Mouse (Mus musculus): ENCODE results near the gene Dydc2. TPM values are rescaled to one million over a fixed set of nuclear protein-coding genes. Genes with fewer than 3 reads are reported as not detected.

Dydc2 gene
- total RNA-seq, 2 experiments from 2014 or later: not detected

DNA sequence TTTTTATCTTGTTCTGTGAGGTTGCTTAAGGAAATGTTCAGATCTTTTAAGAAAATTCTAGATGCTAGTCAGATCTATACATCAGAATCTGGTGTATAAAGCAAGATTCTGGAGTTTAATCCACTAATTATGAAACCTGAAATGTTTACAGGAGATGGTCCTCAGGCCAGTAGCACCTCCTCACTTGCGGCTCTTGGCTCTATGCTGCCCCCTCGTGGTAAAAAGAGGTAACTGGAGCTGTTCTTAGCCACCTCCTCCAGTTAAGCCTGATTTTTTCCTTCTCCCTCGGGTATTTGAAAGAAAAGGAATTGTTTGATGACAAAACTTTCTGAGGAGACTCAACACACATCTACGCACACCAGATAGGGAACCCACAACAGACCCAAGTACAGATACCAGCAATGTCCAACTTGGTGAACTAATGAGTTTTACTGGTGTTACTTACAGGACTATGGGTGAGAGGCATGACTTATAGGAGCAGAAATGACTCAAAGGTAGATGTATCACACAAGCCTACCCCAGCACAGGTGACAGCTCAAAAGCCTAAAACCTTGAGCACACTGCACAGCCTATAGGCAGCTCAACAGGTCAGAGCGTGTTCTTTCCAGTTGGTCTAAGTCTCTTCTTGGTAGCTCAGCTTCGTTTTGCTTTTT lies 33.7 kb downstream of the Dydc2 start:
- DNase-seq: peak; percentile 56

DNA sequence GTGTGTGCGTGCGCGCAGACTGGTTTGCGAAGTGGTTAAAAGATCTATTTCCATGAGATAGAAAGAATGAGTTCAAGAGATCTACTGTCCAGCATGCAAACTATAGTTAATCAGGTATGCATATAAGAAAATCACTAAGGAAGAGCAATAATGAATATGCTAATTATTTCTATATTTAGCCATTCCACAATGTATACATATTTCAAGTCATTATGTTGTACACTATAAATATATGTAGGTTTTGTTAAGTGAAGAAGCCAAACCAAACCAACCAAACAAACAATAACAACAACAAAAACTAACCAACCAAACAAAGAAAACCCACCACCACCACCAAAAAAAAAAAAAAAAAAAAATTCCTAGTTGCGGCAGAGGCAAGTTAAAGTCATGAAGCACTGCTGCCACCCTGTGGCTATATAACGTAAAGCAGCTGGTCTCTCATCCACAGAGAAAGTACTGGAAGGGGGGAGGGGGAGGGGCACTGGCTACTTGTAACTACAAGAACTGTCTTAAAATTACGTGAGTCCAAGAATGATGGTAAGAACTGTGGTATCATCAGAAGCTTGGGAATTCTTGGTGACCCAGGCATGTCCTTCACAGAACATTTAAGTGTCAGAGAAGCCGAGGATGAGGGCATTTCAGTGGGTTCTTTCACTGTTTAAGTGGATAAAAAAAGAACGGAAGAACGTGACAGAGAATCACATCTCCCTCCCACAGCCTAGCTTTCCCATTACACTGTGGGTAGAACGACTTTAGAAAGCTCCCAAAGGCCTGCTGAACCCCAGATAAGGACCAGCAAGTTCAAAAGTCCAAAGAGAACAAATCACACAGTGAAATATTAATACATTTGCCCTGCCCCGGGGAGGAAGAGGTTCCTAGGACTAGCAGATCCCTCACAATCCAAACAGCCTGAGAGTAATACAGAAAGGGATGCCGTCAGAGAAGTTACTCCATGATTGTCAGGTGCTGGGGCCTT lies 35.6 kb downstream of the Dydc2 start:
- peak; percentile 75 for DNase-seq

DNA sequence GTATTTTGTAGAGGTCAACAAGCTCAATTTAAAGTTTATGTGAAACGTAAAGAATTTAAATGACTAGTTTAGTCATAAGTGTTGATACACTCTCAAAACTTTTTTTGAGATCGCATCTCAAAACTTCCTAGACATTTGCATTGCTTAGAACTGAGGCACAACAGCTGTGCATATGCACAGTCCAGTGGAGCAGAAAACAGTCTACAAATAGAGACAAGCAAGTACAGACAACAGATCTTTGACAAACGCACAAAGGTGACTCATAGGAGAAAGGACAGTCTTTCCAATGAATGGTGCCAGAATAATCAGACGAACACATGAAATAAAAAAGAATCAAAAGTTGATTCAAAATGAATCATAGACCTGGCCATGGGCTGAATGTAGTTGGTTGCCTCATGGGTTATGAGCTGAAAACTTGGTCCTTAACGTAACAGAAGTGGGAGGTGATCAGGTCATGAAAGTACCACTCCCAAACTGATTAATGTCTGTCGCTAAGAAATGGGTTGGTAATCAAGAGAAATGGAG lies 38.0 kb downstream of the Dydc2 start:
- DNase-seq: no peak

DNA sequence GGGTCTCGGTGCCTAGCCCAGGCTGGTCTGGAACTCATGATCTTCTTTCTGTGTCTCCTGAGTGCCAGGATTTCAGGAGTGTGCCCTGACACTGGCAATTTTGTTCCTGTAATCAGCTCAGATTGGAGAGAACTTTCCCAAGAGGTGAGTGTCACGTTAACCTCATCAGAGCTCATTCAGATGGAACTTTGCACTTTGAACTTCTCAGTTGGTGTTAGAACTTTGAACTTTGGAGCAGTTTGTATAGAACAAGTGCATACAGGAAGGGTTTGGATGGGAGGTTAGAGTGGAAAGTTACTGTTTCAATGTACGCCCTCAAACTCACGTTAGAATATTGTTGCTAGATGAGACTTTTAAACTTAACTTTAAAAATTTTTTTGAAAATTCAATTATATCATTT lies 39.7 kb downstream of the Dydc2 start:
- no peak for DNase-seq

DNA sequence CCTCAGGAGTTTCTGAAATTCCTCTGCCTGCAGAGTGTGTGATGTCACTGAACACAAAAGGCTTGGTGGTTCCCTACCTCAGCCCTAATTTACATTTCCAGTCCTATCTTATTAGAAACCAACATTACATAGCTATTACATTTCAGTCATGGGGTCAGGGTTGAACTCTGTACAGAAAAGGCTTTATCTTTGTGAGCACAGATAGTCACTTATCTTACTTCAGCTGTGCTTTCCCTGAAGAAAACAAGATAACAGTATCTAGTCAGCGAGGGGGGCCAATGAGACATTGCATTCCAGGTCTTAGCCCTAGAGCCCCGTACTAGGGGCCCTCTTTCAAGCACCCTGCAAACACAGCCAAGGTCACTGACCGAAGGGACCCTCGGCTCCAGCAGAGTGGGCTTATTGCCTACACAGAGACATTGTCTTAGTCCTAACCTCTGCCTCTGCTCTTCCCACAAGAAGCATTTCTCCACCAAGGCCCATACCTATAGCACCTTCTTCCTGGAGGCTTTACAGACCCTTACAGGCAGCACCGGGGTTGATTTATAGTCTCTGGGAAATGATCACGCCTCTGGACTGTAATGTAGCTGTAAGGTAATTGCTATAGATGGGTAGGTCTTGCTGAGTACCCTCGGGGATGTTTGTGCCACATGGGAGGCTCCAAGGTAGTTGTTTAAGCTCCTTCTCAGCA lies 43.3 kb downstream of the Dydc2 start:
- DNase-seq: no peak

DNA sequence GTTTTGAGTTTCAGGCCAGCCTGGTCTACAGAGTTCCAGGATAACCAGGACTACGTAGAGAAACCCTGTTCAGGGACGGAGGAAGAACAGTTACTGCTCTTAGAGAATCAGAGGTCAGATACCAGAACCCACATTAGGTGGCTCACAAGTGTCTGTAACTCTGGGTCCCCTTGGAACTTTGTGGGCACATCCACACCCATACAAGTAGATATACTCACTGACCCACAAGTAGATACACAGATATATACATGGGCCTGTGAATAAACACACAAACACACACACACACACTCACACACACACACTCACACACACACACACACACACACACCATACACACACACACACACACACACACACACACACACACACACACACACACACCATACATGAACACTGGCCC lies 43.9 kb downstream of the Dydc2 start:
- DNase-seq: no peak

DNA sequence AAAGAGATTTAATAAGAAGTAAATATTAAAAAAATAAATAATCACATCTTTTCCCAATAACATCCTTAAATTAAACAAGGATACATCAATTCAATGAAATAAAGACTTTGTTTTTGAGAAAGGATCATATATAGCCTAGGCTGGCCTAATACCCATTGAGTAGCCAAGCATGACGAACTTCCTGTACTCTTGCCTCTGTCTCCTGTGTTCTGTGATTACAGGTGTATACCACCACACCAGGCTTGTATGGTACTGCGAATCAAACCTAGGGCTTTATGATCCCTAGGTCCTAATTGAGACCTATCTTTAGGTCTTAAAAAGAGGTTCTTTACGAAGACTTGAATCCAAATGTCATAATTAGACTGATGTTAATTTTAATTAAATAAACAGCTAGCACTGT lies 47.8 kb downstream of the Dydc2 start:
- DNase-seq: no peak

DNA sequence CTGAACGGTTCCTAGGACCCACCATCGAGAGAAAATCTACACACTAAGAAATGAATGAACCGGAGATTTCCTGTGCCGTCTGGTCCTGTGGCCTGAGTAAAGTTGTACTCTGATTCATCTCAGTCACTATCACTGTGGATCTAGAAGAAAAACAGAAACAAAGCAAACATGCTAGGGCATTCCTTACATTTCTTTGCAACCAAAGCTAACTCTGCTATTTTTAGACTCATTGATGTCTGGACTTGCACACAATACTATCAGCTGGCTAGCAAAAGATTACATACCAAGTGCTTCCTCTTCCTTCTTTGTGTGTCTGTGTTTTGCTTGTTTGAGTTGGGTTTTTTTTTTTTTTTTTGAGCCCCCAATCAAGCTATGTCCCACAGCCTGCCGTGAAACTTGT lies 51.5 kb downstream of the Dydc2 start:
- DNase-seq: no peak

DNA sequence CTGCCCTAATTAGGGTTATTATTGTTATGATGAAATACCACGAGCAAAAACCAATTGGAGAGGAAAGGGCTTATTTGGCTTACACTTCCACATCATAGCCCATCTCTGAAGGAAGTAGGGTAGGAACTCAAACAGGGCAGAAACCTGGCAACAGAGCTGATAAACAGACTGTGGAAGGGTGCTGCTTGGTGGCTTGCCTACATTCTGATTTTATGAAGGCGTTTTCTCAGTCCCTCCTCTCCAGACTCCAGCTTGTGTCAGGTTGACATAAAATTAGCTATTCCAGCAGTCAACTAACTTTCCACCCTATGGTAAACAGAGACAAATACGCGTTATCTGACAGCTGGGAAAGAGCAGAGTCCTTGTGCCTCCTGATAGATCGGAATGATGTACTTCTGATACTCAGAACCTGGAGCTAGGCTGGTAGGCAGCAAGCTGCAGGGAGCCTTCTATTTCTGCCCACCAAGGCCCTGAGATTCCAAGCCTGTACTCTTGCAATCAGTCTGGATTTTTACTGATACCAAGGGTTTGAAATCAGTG lies 54.2 kb downstream of the Dydc2 start:
- DNase-seq: no peak

DNA sequence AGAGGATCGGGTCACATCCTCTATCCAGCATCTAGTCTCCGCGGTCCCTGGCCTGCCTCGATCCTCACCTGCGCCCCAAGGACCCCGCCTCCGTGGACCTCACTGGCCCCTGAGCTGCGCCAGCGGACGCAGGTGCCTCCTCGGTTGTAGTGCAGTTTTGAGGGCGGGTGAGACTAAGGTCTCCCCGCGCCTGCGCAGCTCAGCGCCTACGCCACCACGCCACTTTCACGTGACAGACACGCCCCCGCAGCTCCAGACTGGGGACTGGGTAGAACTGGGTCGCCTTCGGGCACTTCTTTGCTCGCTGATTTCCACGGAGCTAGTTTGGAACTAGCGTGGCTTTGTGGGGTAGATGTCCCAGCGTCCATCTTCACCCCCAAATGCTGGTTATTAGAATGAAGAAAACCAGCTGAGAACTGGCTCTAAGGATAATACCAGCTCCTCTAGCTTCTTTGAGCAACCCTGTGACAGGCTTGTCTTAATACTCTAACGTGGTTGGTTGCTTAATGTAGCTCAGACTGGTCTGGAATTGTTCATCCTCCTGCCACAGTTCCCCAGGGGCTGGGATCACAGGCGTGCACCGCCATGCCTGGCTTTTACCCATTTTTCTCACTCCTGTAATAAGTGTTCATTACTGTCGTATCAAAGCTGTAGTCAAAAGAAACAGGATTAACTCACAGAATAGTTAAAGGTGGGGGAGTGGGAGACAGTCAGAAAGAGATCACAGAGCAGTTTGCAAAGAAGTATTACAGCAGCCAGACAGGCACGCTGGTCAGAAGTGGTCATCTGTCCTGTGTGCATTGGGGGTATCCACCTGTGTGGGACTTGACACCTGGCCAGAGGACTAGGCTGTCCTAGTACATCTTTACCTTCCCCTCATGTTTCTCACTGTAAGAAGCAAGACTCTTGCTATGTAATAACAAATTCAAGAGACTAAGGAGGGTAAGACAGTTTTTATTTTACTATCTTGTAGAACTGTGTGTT lies 55.1 kb downstream of the Dydc2 start, which contains the start of gene Fam213a:
Fam213a (minus strand) TSS at position 159 of the 984 bp plus-strand sequence.
- DNase-seq: peak; percentile 79

DNA sequence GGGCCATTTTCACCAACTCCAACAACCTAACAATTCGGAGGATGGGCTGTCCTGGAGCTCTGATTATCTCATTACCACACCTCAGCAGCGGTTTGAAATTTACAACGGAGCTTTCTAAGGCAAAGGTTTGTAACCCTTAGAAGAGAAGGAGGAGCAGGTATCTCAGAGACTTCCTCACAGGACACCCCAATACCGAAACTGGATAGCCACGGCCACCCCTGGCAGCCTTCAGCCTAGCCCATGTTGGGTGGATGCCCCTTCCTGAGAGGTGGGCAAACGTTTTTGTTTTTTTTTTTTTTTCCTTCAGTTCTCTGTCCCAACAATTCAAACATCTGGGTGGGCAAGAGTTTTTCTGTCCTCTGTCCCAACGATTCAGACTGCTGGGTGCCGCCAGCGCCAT lies 55.9 kb downstream of the Dydc2 start:
- DNase-seq: no peak

DNA sequence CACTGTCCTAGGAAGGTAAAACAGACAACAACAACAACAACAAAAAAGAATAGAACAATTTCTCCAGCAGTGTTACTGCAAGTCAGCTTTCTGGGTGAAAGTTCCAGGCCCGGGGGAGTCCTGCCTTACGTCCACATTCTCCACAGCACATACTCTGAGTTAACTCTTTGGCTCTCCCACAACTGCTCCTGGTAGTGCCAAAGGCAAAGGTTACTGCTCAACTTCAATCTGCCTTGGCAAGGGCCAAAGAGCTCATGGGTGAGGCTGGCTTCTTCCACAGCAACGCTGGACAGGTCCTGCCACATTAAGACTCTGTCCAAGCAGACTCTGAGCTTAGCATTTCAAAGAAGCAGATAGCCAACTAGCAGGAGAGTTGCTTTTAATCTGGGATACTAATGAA lies 57.1 kb downstream of the Dydc2 start:
- DNase-seq: no peak

DNA sequence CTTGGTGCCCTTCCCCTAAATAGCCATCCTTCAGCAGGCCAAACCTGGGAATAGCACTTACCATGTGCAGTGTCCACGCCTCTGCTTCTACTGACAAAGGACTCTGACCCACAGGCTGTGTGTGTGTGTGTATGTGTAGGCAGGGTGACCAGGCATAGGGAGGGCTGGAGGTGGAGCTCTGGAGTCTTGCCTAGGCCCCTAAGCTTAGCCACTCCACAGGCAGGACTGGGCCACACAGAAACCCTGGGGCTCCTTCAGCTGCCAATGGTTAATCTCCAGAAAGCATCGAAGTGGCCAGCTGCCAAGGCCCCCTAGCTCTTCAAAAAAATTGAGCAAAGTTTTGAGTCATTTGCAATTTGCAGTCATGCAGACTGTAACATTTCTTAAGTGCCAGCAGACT lies 60.9 kb downstream of the Dydc2 start:
- no peak for DNase-seq

DNA sequence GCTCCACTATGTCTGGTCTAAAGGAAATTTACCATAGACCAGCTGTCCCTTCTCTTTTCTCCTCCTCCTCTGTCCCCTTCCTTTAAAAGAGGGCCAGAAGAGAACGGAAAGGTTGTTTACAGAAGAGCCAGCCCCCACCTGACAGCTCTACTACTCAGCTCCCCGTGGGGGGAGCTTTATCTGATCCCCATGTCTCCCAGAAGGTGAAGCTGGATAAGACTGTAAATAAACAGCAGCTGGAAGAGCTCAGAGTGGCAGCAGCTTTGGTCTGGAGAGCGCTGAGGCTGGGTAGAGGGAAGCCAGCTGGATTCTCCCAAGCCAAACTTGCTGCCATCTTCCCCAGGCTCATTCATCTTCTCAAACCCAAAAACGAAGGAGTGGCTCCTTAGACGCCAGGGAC lies 61.4 kb downstream of the Dydc2 start:
- DNase-seq: no peak

DNA sequence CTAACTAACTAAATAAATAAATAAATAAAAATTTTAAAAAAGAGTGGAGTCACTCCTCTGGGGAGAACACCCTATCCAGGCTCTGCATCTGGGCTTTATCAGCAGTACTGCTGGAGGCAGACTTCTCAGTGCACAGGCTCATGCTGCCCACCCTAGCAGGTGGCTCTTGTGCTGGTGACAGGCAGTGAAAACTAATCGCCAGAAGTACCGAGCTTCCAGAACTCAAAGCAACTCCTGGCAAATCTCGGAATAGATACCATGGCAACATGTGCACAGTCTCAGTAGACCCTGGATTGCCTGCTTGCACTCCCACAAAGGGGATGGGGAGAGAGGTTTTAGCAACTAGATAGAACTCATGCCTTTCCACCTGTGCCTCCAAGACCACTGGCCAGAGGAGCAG lies 62.1 kb downstream of the Dydc2 start:
- no peak for DNase-seq

DNA sequence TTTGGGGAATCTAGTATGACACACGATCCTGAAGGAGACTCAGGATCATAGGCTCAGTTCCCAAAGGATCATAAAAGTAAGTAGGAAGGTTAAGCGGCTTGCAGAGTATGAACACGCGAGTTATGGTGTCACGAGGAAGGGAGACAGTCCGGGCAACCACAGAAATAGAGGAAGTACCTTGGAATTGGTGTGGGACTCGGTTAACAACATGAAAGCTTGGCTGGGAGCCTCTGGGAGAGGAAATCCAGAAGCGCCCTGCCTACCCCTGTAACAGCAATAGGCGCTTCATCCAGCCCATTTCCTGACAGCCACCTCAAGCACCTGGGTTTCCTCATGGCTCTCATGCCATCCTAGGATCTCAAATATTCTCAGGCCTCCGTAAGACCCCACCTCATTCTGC lies 62.7 kb downstream of the Dydc2 start:
- no peak for DNase-seq

DNA sequence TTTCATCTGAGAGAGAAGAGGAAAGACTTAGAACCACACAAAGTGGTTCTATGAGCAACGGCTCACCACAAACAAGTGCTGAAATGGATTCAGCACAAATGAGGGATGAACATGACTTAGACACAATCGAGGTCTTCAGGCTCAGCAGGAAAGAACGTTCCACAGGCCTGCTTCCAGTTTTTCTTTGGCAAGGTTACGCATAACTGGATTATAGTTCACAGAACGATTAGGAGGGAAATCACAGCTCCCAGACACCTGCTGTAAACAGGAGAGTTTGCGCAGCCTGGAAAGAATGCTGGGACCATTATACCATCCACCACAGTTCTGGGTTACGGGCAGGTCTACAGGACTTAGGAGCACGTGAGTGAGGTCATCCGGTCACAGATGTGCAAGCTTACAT lies 63.3 kb downstream of the Dydc2 start:
- no peak for DNase-seq

DNA sequence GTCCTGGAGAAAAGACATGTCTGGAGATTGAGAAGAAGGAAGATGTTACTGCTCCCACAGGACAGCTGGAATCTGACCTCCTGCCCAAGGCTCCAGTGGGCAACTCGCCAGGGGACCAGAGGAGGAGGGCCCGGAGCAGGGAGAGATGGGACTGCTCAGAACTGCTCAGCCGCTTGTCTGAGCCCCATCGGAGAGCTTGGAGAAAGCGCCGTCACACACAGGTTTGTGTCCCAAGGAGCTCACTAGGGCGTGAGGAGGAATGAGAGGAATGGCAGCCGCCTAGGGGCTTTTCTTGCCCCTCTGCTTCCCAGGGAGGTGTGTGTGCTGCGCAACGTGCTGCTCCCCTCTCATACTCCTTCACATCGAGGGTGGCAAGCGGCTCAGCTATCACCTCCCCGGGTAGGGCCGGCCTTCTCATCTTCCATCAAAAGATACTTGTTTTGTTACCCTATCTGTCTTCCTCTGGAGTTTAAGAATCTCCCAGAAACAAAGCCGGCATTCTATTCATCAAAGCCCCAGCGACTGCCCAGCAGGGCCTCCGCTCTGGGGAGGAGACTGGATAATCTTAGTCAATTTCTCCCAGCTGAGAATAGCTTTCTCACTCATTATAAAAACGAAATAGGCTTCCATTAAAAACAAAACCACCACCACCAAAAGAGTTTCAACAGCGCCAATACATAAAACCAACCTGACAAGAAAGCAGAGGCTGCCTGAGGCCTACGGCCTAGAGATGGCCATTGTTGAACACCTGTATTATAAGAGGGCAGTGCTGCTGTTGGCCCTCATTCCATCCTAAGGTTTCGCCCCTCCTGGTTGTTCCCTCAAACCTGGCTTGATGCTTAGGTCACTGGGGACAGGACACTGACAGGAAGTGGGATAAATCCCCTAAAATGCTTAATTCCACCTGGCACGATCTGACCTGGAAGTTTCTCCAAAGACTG lies 64.5 kb downstream of the Dydc2 start:
- peak; percentile 59 for DNase-seq

DNA sequence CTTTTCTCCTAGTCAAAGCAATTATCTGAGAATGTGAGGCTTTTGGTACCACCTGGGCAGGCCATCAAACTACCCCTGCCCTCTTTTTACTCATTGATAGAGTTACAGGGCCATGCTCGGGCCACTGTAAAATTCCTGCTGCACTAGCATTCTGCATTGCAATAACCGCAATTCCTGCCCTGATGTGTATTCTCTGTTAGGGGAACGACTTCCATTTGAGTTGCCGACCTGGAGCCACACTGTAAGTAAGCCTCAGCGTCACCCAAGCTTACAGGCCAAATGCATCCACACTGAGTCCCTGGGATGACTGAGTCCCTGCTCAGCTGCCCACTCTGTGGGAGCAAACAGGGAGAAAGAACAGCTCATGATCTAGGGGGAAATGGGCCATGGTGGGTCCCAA lies 67.4 kb downstream of the Dydc2 start:
- DNase-seq: no peak

DNA sequence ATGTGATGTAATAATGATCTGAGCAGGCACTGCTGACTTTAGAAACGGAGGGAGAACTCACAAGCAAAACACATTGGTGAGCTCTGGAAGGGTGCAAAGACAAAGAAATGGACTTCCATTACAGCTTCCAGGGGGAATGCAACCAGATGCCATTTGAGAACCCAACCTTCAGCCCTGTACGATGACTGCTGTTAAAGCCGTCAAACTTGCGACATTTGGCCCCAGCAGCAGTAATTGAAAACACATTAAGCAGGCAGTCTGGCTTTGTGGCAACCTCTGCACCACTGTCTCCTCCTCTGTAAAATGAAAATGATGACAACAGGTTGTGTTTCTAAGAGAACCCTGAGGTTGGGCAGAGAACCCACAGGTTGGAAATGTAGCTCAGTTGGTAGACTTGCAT lies 68.2 kb downstream of the Dydc2 start:
- no peak for DNase-seq
